Mouse (Mus musculus) right cerebral cortex, postnatal 4 days (tissue): ENCODE results near the gene Gm10985.

Source experiments
- DNase-seq: peaks from one replicate; pipeline ENCODE4 v3.0.0-alpha.2; 2022

Gm10985 gene

DNA sequence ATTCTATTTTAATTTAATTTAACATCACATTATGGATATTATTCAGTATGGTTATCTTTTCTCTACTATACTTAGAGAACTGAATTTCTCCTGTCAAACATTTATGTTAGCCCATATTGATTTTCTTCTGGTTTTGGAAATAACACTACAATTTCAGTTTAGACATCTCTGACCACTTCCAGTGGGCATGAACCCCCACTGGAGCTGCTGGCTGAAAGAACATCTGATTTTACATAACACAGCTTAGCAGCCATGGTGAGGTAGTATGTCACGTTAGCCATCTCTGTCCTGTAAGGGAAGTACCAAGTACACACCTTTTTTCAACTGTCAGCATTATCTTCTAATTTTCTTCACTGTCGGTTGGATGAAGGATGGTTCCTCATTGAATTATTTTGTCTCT, at the start of gene Gm10985:
TSS of gene Gm10985 (plus strand) at position 301 of the 400 bp plus-strand sequence.
- DNase-seq, result no peak

DNA sequence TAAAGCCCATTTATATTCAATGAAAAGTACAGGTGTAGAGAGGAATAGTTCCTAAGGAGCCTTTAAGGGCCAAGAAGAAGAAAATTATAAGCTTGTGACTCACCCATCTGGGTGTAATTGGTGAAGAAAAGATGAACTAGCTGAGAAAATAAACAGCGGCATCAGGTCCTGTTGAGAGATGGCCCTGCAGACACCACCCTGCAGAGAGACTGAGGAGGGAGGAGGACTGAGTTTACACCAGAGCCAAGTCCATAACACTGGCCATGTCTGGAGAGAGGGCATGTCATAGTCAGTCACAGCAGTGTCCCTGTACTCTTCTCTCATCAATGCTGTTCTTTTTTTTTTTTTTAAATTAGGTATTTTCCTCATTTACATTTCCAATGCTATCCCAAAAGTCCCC, 48.0 kb upstream of the Gm10985 start:
- no peak for DNase-seq

- DNase-seq, result no peak
These were observed 45.2 kb upstream of the Gm10985 start for GRCm38 (mm10) chr3:53799671-53800070.

GRCm38 (mm10) chr3:53813421-53813977, 31.4 kb upstream of the Gm10985 start:
- no peak for DNase-seq

- peak; percentile 90 for DNase-seq
These were observed 10.6 kb upstream of the Gm10985 start for GRCm38 (mm10) chr3:53834238-53834637.

- no peak for DNase-seq
These were observed 1.5 kb downstream of the Gm10985 start for GRCm38 (mm10) chr3:53846206-53846928.

DNA sequence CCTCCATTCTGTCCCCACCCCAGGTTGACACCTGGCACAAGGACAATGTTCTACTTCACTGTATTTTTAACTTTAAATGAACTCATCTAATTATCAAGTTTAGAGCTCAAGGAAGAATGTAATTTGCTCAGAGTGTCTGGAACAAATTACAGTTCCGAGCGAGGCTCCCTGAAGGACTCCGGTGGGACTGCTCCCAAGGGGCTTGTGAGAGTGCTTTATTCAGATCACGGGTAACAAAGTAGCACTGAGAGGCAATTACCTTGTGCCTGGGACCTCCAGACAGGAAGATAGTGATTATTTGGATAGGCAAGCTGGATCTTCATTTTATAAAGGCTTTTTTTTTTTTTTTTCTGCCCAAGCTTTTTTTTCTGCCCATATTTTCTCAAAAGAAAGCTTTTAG, 2.8 kb downstream of the Gm10985 start:
- no peak for DNase-seq

DNA sequence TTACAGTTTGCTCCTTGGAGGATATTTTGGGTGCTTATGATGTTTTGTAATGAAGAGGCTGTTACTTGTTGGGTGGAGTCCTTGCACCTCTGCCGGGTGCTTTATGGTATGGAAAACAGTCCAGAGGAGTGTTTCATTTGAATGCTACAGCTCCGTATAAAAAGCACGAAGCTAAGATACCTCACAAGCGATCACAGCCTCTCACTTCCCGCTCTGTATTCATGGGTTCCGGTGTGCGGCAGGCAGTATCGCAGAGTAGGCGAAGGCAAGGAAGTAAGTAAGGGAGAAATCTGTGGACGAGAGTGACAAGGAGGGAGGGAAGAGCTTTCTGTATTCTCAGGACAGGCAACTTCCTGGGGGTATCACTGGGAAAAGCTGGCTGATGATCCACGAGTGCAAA, 3.4 kb downstream of the Gm10985 start:
- no peak for DNase-seq

- no peak for DNase-seq
These were observed 9.4 kb downstream of the Gm10985 start for GRCm38 (mm10) chr3:53854261-53854660.

DNA sequence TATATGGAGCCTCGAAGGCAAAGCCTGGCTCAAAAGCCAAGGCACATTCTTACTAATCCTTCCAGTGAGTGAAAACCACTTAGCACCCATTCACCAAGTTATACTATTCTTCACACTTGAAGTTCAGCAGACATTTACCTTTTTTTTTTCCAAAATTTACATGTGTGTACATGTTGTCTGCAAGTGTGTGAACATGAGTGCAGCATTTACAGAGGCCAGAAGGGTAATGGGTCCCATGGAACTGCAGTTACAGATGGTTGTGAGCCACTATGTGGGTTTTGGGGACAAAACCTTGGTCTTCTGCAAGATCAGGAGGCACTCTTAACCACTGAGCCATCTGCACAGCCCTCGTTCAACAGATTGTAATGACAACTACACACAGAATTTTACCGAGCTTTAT, 9.9 kb downstream of the Gm10985 start:
- DNase-seq, result no peak

DNA sequence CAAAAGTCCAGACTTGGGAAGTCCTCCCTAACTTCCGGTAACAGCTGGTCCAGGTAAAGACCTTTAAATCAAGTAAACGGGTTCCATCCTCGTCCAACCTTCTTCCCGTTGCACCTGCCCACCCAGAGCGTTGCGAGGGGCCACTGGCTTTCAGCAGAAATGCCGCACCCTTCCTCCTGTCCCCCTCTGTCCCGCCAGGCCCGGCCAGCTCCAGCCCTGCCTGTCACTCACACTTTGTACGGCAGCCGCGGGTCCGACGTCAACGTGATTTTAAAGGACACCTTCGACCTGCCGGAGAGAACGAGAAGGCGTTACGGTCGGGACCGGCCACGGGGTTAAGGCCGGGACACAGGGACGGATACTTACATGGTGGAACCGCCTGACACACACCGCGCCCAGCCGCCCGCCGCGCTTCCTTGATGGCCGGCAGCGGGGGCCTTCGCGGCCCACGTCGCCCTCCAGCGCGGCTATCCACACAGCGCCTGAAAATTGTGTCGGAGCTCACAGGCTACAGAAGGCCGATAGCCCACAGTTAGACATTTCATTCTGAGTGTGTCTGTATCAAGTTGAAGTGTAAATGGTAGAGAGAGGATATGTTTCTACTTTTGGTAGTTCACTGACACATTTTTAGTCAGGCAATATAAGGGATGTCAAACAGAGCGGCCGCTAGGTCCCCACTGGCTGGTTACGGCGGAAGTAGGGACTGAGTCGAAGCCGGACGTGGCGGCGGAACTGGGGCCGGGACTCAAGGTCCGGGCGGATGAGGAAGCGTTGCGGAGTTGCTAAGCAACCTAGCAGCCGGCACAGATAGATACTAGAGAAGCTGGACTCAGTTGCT, 18.7 kb downstream of the Gm10985 start, which contains the start of gene Ufm1:
TSS of gene Ufm1 (minus strand) at position 448 of the 838 bp plus-strand sequence.
- DNase-seq, result peak; percentile 86

DNA sequence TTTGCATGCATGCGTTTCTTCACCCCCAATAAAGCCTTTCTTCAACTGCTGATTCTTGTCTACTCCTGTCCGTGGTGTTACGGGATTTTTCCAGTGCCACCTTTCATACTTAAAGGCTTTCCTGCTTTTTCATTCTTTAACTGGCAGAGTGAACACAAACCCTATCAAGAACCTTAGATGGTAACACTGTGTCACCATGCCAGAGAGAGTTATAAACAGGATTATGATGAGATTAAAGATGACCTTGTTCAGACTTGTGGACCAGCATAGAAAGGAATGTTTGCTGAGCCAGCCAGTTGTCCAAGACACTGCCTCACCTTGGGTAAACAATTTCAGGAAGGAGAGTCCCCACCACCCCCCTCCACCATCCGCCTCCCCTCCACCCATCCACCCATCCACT, 23.3 kb downstream of the Gm10985 start:
- DNase-seq, result no peak

DNA sequence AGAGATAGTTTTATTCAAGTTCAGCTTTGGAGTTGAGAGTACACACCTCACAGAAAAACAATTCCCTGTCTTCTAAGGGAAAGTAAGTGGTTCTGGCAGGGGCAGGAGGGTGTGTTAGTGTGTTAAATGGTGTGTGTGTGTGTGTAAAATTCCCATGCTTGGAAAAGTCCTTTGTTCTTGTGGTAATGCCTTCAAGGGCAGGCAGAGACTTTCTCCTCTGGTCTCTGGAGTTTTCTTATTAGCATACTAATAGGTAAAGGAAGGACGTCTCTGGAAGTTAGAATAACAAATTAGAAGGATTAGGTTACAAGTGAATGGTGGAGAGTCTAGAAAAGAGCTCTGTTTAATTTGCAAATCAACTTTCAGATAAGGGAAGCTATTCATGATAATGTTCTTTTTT, 24.4 kb downstream of the Gm10985 start:
- no peak for DNase-seq

GRCm38 (mm10) chr3:53870482-53870881, 25.6 kb downstream of the Gm10985 start:
- no peak for DNase-seq

- DNase-seq, result no peak
These were observed 26.7 kb downstream of the Gm10985 start for GRCm38 (mm10) chr3:53871596-53871995.

- peak; percentile 17 for DNase-seq
These were observed 46.0 kb downstream of the Gm10985 start for GRCm38 (mm10) chr3:53890619-53891540.
